Mouse (Mus musculus): ENCODE data around the gene Cdca4. TPM values are rescaled to one million over a fixed set of nuclear protein-coding genes. Genes with fewer than 3 reads are reported as not detected.

Cdca4 gene
- polyA plus RNA-seq, 1 experiment from 2014 or later = 189 TPM

DNA sequence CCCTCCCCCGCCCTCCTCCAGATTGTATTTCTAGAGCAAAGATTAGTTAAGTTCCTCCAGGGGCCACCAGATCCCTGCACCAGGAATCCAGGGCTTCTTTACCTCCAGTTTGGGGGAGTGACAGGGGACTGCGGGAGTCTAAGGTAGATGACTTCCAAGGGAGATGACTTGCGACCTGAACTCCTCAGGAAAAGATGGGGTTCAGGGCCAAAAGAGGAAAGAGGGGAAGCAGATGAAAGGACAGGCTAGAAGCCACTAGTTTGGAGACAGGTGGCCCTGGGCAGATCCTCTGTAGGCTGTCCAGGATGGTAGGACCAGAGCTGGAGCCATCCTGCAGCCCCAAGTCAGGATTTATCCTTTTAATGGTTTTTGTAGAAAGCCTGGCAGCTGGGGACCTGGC is 26.3 kb downstream of the Cdca4 start:
- Histone ChIP-seq H3K4me3 (ENCODE audit: low read depth, low read length) (no peak overlapping the region), H3K27ac (replicated peaks; ENCODE audit: low read depth, low read length) (no peak overlapping the region), H3K36me3 (ENCODE audit: control insufficient read depth, insufficient read depth, low read length) (no peaks in the 10 kb centered on the region), H3K9ac (ENCODE audit: low read length) (no peak overlapping the region), H3K9me3 (ENCODE audit: control insufficient read depth, low read length) (no peaks in the 10 kb centered on the region), H3K4me2 (ENCODE audit: low read depth, severe bottlenecking) (peak overlapping the region; percentile 100; the same call in 1 of the 2 replicates), H3K4me1 (ENCODE audit: control insufficient read depth, insufficient read depth, low read length) (peaks cover 7% of the 10 kb centered on the region), H3K27me3 (ENCODE audit: control insufficient read depth, insufficient read depth, low read length) (peaks cover 13% of the 10 kb centered on the region; the same call in 1 of the 2 replicates)
- 20% methylated on average over 3 of the region's 3 CpGs for WGBS
- ATAC-seq (ENCODE audit: insufficient number of reproducible peaks, low FRiP score, low TSS enrichment, low read depth) (no peak), DNase-seq (ENCODE audit: low spot score) (no peak)

DNA sequence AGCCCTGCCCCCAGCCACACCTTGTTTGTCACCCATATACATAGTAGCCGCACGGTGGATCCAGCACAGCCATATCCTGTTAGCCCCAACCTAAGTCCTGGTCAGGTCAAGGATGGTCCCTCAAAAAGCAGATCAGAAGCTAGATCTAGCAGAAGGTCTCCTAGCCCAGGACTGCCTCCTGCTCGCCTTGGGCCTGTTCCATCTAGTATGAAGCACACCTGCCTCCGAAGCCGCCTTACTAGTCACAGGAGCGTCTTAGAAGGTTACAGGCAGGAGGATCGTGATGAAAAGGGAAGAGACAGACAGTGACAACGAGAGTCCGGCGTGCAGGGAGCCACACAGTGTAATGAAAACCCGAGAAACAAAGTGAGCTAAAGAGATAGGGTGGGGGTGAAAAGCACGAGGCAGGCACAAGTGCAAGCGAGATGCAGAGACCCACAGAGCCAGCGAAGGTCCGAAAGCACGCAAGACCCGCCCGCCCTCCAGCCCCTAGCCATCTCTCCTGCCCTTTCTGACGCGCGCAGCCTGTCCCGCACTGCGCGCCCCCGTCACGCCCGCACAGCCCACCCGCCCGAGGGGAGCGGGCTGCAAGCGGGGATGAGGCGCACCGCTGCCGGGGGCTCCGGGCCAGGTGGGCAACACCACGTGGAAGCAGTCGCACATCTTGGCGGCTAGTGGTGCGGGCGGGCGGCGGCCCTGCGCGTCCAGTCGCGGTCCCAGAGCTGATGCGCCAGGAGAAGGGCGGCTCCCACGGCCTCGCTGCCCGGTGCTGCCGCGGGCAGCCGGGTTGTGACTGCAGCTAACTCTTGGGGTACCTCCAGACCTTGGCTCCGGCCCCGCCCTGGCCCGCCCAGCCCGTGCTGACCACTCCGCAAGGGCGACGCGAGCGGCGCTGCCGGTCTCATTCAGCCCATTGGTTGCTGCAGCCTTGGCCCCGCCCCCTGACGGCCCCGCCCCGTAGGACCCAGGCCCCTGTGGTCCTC is 27.1 kb downstream of the Cdca4 start, which contains the start of gene Ahnak2:
Gene Ahnak2, minus strand, starts transcription at position 794 of the 983 bp plus-strand sequence.
- H3K9ac ChIP-seq (ENCODE audit: low read length) = peak within 1 kb of the TSS; percentile 45
- peak within 1 kb of the TSS; percentile 100 for H3K4me2 ChIP-seq (ENCODE audit: low read depth, severe bottlenecking)
- H3K4me1 ChIP-seq (ENCODE audit: control insufficient read depth, insufficient read depth, low read length) = peaks cover 7% of the 10 kb centered on the region; the same call in 1 of the 2 replicates
- H3K27me3 ChIP-seq (ENCODE audit: control insufficient read depth, insufficient read depth, low read length) = peaks cover 13% of the 10 kb centered on the region; the same call in 1 of the 2 replicates
- H3K27ac ChIP-seq (replicated peaks; ENCODE audit: low read depth, low read length) = no peak within 1 kb of the TSS
- no peaks in the 10 kb centered on the region for H3K36me3 ChIP-seq (ENCODE audit: control insufficient read depth, insufficient read depth, low read length)
- H3K9me3 ChIP-seq (ENCODE audit: control insufficient read depth, low read length) = no peaks in the 10 kb centered on the region
- H3K4me3 ChIP-seq (ENCODE audit: low read depth, low read length) = peak within 1 kb of the TSS; percentile 56
- ATAC-seq (ENCODE audit: insufficient number of reproducible peaks, low FRiP score, low TSS enrichment, low read depth) = peak; percentile 77
- 4% methylated on average over 66 of the region's 69 CpGs for WGBS
- DNase-seq (ENCODE audit: low spot score) = peak; percentile 82

DNA sequence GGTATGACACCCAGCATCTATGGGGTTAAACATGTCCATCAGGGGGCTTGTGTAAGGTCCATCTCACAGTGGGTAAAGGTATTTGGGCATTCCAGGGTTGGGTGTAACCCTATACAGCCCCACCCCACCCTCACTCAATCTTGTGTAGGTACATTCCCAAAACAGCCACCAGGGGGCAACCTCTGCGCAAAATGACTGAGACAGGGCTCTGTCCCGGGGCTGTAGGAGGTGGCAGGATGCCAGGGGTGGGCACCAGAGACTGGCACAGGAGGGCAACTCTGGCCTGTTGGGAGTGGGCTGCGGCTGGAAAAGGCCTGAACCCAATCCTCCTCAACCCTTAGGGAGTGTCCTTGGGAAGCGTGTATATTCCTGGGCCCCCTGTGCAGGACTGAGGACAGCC is 28.7 kb downstream of the Cdca4 start:
- Histone ChIP-seq H3K27me3 (ENCODE audit: control insufficient read depth, insufficient read depth, low read length) (peaks cover 13% of the 10 kb centered on the region; the same call in 1 of the 2 replicates), H3K9me3 (ENCODE audit: control insufficient read depth, low read length) (no peaks in the 10 kb centered on the region), H3K4me2 (ENCODE audit: low read depth, severe bottlenecking) (no peak overlapping the region), H3K36me3 (ENCODE audit: control insufficient read depth, insufficient read depth, low read length) (no peaks in the 10 kb centered on the region), H3K27ac (replicated peaks; ENCODE audit: low read depth, low read length) (no peak overlapping the region), H3K4me3 (ENCODE audit: low read depth, low read length) (no peak overlapping the region), H3K4me1 (ENCODE audit: control insufficient read depth, insufficient read depth, low read length) (peaks cover 9% of the 10 kb centered on the region; the same call in 1 of the 2 replicates), H3K9ac (ENCODE audit: low read length) (no peak overlapping the region)
- DNase-seq (ENCODE audit: low spot score) = peak; percentile 86
- WGBS = 10% methylated on average over 4 of the region's 4 CpGs
- 0 out of 2 replicates have a peak, but pooled peaks have one; percentile 7 for ATAC-seq (ENCODE audit: insufficient number of reproducible peaks, low FRiP score, low TSS enrichment, low read depth)

DNA sequence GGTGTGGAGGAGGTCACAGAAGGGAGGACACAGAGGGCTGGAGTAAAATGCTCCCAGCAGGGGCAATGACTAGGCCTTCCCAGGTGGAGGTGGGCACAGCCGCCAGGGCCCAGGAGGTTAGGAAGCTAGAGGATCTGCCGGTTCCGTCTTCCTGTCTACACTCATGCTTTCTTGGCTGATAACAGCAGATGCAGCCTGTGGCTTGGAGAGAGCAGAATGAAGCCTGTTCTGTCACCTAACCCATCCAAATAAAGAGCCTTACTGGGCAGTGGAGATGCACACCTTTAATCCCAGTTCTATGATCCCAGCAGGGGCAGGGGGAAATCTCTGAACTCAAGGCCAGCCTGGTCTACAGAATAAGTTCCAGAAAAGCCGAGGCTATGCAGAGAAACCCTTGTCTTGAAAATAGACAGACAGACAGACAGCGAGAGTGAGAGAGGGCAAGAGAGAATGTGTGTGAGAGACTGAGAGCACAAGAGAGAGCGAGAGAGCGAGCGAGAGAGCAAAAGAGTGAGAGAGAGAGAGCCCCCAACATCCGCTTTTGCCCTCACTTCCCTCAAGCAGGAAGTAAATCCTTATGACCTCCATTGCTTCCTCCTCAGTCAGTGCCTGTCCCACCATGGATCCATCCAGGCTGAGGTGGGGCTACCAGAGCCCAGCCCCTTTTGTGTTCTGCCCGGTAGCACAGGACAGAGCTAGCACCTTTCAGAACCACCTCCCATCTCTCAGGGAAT is 29.8 kb downstream of the Cdca4 start:
- no peak overlapping the region for H3K27ac ChIP-seq (replicated peaks; ENCODE audit: low read depth, low read length)
- H3K9ac ChIP-seq (ENCODE audit: low read length) = no peak overlapping the region
- H3K4me3 ChIP-seq (ENCODE audit: low read depth, low read length) = no peak overlapping the region
- no peaks in the 10 kb centered on the region for H3K9me3 ChIP-seq (ENCODE audit: control insufficient read depth, low read length)
- WGBS = 83% methylated on average over 10 of the region's 10 CpGs
- no peaks in the 10 kb centered on the region for H3K36me3 ChIP-seq (ENCODE audit: control insufficient read depth, insufficient read depth, low read length)
- H3K4me2 ChIP-seq (ENCODE audit: low read depth, severe bottlenecking) = no peak overlapping the region
- peaks cover 13% of the 10 kb centered on the region; the same call in 1 of the 2 replicates for H3K27me3 ChIP-seq (ENCODE audit: control insufficient read depth, insufficient read depth, low read length)
- ATAC-seq (ENCODE audit: insufficient number of reproducible peaks, low FRiP score, low TSS enrichment, low read depth) (no peak), DNase-seq (ENCODE audit: low spot score) (no peak)
- peaks cover 9% of the 10 kb centered on the region; the same call in 1 of the 2 replicates for H3K4me1 ChIP-seq (ENCODE audit: control insufficient read depth, insufficient read depth, low read length)

DNA sequence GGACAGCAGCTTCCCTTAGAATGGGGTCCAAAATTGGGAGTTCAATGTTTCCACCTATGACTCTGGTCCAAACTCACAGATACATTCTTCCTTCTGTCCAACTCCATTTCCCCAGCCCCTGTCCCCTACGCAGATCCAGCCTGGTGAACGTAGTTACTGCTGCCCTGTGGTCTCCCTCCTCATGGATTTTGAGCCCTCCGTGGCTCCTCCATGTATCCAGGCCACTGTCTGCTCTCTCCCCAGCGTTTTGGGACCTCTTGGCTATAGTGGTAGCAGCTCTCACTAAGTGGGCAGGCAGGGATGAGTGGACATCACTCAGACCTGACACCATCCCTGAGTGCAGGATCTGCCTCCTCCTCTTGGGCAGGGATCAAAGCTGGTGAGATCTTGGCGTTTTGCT is 30.5 kb downstream of the Cdca4 start:
- Histone ChIP-seq H3K9me3 (ENCODE audit: control insufficient read depth, low read length) (no peaks in the 10 kb centered on the region), H3K36me3 (ENCODE audit: control insufficient read depth, insufficient read depth, low read length) (no peaks in the 10 kb centered on the region), H3K9ac (ENCODE audit: low read length) (no peak overlapping the region), H3K27me3 (ENCODE audit: control insufficient read depth, insufficient read depth, low read length) (peaks cover 13% of the 10 kb centered on the region; the same call in 1 of the 2 replicates), H3K4me1 (ENCODE audit: control insufficient read depth, insufficient read depth, low read length) (peaks cover 13% of the 10 kb centered on the region; the same call in 1 of the 2 replicates), H3K4me3 (ENCODE audit: low read depth, low read length) (no peak overlapping the region), H3K4me2 (ENCODE audit: low read depth, severe bottlenecking) (no peak overlapping the region), H3K27ac (replicated peaks; ENCODE audit: low read depth, low read length) (no peak overlapping the region)
- ATAC-seq (ENCODE audit: insufficient number of reproducible peaks, low FRiP score, low TSS enrichment, low read depth) (no peak), DNase-seq (ENCODE audit: low spot score) (no peak)
- WGBS = 73% methylated on average over 5 of the region's 5 CpGs

DNA sequence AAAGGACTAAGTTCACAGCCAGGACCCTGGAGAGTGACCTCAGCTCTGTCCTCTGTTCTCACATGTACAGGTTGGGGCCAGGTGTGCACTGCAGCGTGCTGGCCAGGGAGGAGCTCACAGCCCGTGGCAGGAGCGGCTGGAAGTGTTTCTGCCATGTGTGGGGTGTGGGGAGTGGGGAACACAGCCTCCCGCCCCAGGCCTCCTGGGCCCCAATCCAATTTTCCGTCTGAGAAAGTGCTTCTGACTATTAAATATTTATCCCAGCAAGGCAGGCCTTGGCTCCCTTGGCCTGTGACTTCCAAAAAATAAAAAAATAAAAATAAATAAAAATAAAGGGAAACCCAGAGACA is 30.9 kb downstream of the Cdca4 start:
- Histone ChIP-seq H3K36me3 (ENCODE audit: control insufficient read depth, insufficient read depth, low read length) (no peaks in the 10 kb centered on the region), H3K4me2 (ENCODE audit: low read depth, severe bottlenecking) (no peak overlapping the region), H3K27me3 (ENCODE audit: control insufficient read depth, insufficient read depth, low read length) (peaks cover 13% of the 10 kb centered on the region; the same call in 1 of the 2 replicates), H3K4me1 (ENCODE audit: control insufficient read depth, insufficient read depth, low read length) (peaks cover 13% of the 10 kb centered on the region; the same call in 1 of the 2 replicates), H3K4me3 (ENCODE audit: low read depth, low read length) (no peak overlapping the region), H3K9ac (ENCODE audit: low read length) (no peak overlapping the region), H3K27ac (replicated peaks; ENCODE audit: low read depth, low read length) (no peak overlapping the region), H3K9me3 (ENCODE audit: control insufficient read depth, low read length) (no peaks in the 10 kb centered on the region)
- ATAC-seq (ENCODE audit: insufficient number of reproducible peaks, low FRiP score, low TSS enrichment, low read depth) (no peak), DNase-seq (ENCODE audit: low spot score) (no peak)
- 42% methylated on average over 5 of the region's 5 CpGs for WGBS

GRCm38 (mm10) chr12:112797672-112798331 is 31.4 kb downstream of the Cdca4 start:
- no peak for DNase-seq (ENCODE audit: low spot score)
- H3K9me3 ChIP-seq (ENCODE audit: control insufficient read depth, low read length) = no peaks in the 10 kb centered on the region
- WGBS = 54% methylated on average over 15 of the region's 15 CpGs
- H3K27me3 ChIP-seq (ENCODE audit: control insufficient read depth, insufficient read depth, low read length) = peaks cover 13% of the 10 kb centered on the region; the same call in 1 of the 2 replicates
- no peak for ATAC-seq (ENCODE audit: insufficient number of reproducible peaks, low FRiP score, low TSS enrichment, low read depth)
- no peak overlapping the region for H3K9ac ChIP-seq (ENCODE audit: low read length)
- H3K27ac ChIP-seq (replicated peaks; ENCODE audit: low read depth, low read length) = no peak overlapping the region
- H3K4me3 ChIP-seq (ENCODE audit: low read depth, low read length) = no peak overlapping the region
- no peak overlapping the region for H3K4me2 ChIP-seq (ENCODE audit: low read depth, severe bottlenecking)
- peaks cover 11% of the 10 kb centered on the region; the same call in 1 of the 2 replicates for H3K4me1 ChIP-seq (ENCODE audit: control insufficient read depth, insufficient read depth, low read length)
- H3K36me3 ChIP-seq (ENCODE audit: control insufficient read depth, insufficient read depth, low read length) = no peaks in the 10 kb centered on the region

Measured in limb, embryonic 11.5 days (tissue).